Mouse (Mus musculus) ZHBTc4 (cell line): ENCODE data around the gene Ddx59.

Experiments used
- DNase-seq: peaks from one replicate; pipeline ENCODE4 v3.0.0-alpha.2; 2011; ENCODE audit warnings: low read depth, low spot score

The Ddx59 gene

DNA sequence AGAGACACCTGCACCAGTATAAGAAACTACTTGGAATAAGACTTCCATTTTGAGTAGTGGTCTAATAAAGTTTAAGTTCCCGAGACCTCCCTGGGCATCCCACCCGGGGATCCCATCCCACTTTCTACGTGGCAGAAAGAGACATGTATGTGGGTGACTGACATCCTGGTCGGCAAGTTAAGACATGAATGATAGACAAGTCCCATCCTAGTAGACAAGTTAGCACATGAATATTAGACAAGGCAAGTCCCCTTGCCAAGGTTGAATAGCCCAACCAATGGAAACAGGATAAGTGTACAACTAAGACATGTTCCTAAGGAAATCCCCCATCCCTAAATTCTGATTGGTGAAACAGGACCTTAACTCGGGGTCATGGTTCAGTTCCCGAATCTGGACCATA lies 34.5 kb downstream of the Ddx59 start:
- no peak for DNase-seq

DNA sequence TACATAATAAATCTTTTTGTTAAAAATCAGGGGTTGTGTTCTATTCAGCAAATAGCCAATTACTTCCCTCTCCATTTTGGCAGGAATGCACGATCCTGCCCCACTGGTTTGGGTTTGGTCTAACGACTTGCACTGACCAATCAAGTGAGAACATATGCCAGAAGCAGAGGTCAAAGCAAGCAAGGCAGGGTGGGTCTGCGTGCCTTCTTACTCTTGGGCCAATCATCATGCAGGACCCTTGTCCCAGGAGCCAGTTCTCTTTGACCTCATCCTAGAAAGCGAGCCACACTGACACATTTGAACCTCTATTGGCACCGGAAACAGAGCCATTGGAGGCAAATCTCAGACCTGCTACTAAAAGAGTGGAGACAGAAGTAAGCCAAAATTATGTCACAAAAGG lies 35.1 kb downstream of the Ddx59 start:
- peak; percentile 80 for DNase-seq

DNA sequence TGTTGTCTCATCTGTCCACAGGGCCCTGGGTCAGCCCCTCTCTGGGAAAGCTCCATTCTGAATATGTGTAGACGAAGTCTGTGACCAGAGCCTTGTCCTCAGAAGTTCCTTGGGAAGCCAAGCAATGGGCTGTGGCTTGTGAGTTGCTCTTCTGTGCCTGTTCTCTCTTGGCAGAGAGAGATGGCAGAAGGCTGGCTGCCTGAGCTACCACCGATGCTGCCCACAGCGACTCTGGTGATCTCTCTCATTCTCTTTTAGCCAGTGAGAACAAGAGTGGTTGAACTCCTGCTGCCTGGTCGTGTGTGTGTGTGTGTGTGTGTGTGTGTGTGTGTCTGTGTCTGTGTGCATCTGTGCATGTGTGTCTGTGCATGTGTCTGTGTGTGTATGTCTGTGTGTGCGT lies 37.4 kb downstream of the Ddx59 start:
- DNase-seq: no peak

DNA sequence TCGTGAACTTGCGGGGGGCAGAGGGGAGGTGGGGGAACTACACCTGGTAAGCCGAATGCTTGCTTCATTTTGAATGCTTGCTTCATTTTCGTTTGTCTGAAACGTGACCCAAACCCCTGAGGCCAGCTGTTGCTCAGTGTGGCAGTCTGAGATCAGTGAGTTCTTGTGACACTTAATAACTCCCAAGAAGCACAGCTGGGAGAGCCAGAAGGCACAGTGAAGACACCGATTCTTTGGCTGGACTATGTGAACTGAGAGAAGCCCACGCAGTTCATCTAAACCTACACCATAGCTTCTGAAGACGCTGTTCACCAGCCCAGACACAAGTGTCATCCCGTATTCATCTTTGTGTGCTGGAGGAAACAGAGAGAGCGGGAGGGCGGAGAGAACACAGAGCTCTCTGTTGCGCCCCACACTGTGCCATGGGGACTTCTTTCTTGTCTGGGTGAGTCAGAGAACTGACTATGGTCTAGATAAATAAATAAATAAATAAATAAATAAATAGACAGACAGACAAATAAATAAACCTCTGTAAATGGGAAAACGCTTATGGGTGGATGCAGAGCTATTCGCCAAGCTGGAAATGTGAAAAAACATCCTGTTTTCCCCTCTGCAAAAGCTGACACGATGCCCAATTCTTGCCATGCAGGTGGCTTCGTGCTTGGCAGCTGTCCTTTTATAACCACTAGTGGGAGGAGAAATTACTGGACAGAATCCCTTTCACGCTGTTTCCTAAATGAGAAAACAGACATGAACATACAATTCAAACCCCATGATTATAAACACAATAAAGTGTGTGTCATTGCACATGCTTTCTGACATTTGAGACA lies 40.9 kb downstream of the Ddx59 start:
- no peak for DNase-seq

DNA sequence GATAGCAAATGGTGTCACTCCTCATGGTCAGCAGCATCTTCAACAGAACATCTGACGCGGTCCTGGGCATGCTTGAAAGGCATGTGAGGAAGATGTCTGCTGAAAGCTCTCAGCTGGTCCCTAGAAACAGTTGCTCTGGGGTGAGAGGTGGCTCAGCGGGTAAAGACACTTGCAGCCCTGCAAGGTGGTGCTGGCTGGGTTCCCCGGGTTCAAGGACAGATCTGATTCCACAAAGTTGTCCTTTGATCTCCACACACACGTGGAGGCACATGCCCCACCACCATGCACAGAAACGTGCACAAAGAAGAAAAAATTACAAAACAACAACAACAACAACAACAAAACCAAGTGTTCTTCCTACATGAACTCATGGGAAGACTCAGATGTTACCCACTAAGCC lies 41.7 kb downstream of the Ddx59 start:
- no peak for DNase-seq

DNA sequence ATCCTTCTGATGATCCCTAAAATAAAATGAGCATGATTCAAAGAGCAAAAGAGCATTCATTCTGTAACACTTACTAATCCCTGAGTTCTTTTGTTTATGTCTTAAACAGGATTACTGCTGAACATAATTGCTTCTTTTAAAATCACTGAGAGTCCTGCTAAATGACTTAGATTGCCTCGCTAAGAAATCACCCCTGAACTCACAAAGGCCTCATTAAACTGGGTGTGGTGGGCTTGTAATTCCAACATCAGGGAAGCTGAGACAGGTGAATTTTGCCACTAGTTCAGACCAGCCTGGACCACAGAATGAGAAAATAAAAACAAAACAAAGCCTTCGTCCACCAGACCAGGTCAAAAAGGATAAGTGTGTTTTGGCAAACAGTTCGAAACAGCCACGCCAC lies 42.3 kb downstream of the Ddx59 start:
- DNase-seq: peak; percentile 57

- DNase-seq: peak; percentile 68
Observed at GRCm38 (mm10) chr1:136458691-136459245, 43.7 kb downstream of the Ddx59 start.

DNA sequence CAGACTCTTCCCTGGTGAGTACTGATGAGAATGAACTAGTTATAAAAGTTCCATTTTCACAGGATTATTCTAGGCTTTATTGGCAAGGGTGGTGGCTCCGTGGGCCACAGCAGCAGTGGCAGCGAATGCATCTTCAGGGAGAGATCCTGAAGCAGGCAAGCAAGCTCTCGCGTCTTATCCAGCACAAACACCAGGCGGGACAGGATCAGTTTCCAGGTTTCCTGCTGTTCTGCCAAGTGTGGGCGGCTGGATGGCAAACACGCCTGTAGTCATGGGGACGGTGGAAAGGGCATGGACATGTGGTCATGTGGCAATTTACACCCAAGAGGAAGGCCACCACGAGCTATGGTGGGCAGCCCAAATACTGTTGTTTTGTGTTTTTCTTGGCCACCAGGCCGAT lies 47.4 kb downstream of the Ddx59 start:
- DNase-seq: peak; percentile 28

DNA sequence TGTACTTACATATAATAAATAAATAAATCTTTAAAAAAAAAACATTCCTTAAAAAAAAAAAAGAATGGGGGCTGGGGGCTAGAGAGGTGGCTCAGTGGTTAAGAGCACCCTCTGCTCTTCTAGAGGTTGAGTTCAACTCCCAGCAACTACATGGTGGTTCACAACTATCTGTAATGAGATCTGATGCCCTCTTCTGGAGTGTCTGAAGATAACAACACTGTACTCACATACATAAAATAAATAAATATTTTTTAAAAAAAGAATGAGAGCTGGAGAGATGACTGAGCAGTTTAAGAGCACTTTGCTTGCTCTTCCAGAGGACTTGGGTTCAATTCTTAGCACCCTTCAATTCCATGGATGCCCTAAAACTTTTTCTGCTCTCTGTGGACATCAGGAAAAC lies 50.1 kb downstream of the Ddx59 start:
- DNase-seq: no peak

DNA sequence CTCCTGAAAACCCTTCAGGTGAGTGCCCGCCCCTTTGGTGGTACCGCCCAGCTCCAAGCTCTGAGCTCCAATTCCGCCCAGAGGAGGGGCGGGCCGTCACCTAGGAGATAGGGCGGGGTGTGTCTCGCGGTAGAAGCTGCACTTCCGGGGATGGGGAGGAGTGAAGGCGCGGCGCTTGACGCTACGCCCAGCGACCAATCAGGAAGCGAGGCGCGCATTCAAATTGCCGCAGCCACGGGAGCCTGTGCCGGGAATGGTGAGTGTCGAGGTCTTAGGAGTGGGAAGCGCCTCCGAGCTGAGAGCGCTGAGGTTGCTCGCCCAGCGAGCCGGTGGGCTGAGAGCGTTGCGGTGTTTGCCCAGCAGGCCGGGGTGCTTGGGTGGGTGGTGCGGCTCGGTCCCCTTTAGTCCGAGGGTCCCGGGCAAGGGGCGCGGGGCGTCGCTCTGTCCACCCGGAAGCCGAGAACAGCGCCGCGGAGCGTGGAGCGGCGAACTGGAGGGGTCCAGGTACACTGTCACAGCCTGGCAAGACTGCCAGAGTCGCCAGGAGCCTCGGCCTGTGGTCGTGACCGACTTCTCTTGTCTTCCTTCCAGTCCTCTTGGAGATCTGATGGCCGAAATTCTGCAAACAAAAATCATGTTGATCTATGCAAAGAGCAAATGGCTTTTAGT lies 51.2 kb downstream of the Ddx59 start, which contains the start of gene Kif14:
Gene Kif14 (plus strand): TSS at position 201 of the 669 bp plus-strand sequence.
- peak; percentile 100 for DNase-seq

DNA sequence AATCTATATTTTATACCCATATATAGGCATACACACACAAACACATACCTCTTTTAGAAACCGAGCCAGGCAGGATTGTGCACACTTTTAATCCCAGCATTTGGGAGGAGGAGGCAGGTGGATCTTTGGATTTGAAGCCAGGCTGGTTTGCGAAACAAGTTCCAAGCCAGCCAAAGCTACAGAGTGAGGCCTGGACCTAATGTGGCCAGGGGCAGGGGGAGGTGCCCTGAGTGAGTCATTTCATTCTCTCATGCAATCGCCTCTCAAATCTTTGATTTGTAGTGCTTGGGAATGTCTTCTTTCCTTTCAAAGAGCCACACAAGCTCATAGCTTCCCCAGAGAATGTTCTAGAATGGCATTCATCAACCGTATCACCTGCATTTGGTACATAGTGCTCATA lies 54.3 kb downstream of the Ddx59 start:
- no peak for DNase-seq

DNA sequence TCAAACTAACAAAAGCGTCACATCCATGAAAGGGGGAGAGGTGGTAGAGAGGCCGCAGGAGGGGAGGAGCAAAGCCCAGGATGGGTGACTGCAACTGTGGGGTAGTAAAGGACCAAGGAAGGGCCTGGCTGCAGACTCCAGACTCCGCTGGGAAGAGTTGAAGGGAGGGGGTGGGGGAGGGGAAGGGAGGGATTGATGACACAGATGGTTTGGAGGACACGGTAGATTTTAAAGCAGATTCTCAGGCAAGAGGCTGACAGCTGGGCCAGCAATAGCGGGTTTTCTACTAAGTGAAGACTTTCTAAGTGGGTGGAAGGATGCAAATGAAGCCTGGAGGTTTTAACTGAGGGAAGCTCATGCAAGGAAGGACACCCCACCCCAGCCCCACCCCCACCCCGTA lies 55.4 kb downstream of the Ddx59 start:
- peak; percentile 60 for DNase-seq
